ENCODE assay signal across 8 mouse cellular contexts in genomic region chr6:136518537-136519246, GRCm38 (mm10). TPM values are rescaled to one million over a fixed set of nuclear protein-coding genes. Genes with fewer than 3 reads are reported as not detected.
DNase-seq lines count a peak whose midpoint lies in the region; ATAC-seq lines count a peak whose summit lies in the region.

No protein-coding gene starts in this region.

- peak overlapping the region; percentile 75 for H3K9ac ChIP-seq in hindbrain, embryonic 13.5 days

- peak overlapping the region; percentile 54 for H3K4me3 ChIP-seq in hindbrain, embryonic 13.5 days

- no peaks in the 10 kb centered on the region for H3K27me3 ChIP-seq in hindbrain, embryonic 13.5 days

- peaks cover 12% of the 10 kb centered on the region; the same call in 1 of the 2 replicates for H3K36me3 ChIP-seq in hindbrain, embryonic 13.5 days

- peak overlapping the region; percentile 35 for H3K4me2 ChIP-seq in hindbrain, embryonic 13.5 days

- H3K4me1 ChIP-seq in hindbrain, embryonic 13.5 days (replicated peaks): peaks cover 7% of the 10 kb centered on the region

- DNase-seq in T-cell, adult 2 months (ENCODE audit: low spot score): peak; percentile 95
- peak; percentile 95 to 96 for DNase-seq in cerebellum, postnatal 25 days
- peak; percentile 93 to 96 for DNase-seq in frontal cortex, postnatal 14 days (ENCODE audit: low spot score in 2 of 2)
- DNase-seq in layer of hippocampus, postnatal 14 days (ENCODE audit: low spot score in 2 of 2): peak; percentile 97 to 98
- peak; percentile 99 for DNase-seq in lung, postnatal 10 days
- DNase-seq in ovary, postnatal 14 days (ENCODE audit: low spot score): peak; percentile 85
- DNase-seq in thymus, postnatal 10 days (ENCODE audit: low spot score in 2 of 2): peak; percentile 90 to 94

- H3K9me3 ChIP-seq in hindbrain, embryonic 13.5 days: peaks cover 16% of the 10 kb centered on the region; the same call in 1 of the 2 replicates

- whole genome bisulfite sequencing in hindbrain, embryonic 13.5 days: under 1% methylated on average over 59 of the region's 59 CpGs

- peak overlapping the region; percentile 97 for H3K27ac ChIP-seq in hindbrain, embryonic 13.5 days

- ATAC-seq in hindbrain, embryonic 13.5 days (ENCODE audit: low FRiP score): peak; percentile 99

RNA-seq across cellular contexts. Expression of gene Atf7ip, which starts 12.7 kb away (rescaled TPM):
- 43.3 and 43.5 TPM in 2 replicates for polyA plus RNA-seq in hindbrain, embryonic 13.5 days (2015; fragmentation: Nextera tagmentation; extraction: Ambion mirVana)
- total RNA-seq in layer of hippocampus, postnatal 14 days (2021): 100 to 1,000 TPM; 108 to 121 TPM

Comparison
In these comparisons a context has a peak if more than half of its experiments do, and no peak if none do; other contexts are left out.
1. Peak in every context shown above with its lines: DNase-seq, ATAC-seq, H3K4me3 ChIP-seq and H3K27ac ChIP-seq.